Mouse (Mus musculus) CH12.LX (cell line): ENCODE results near the gene Wwtr1. TPM values are rescaled to one million over a fixed set of nuclear protein-coding genes. Genes with fewer than 3 reads are reported as not detected.

Experiments
- DNase-seq: peaks from one replicate; pipeline ENCODE4 v3.0.0-alpha.2; 2013; ENCODE audit errors: extremely low read depth
- H3K27ac ChIP-seq: 2 replicates; pipeline ENCODE4 v1.5.1; 2012; ENCODE audit warnings: low read depth, mild to moderate bottlenecking, control low read depth, moderate library complexity; ENCODE audit not compliant: insufficient read depth
- H3K27me3 ChIP-seq: replicated peaks from 2 replicates; pipeline ENCODE3; 2012; ENCODE audit warnings: inconsistent platforms
- H3K36me3 ChIP-seq, 2 experiments: replicated peaks in 1 of 2; 2 replicates each; pipeline versions ENCODE3 to v1.6.1; 2012; ENCODE audit warnings: inconsistent platforms in 1 of 2, low read length in 1 of 2, mild to moderate bottlenecking in 1 of 2, mixed read lengths in 1 of 2, moderate library complexity in 1 of 2; ENCODE audit not compliant: control insufficient read depth in 1 of 2, insufficient read depth in 1 of 2
- H3K4me1 ChIP-seq, 2 experiments: 2 replicates each; pipeline ENCODE4 v1.6.1; 2012; ENCODE audit warnings: inconsistent platforms in 1 of 2, moderate library complexity in 1 of 2; ENCODE audit not compliant: insufficient read depth in 2 of 2, control insufficient read depth in 1 of 2
- H3K4me2 ChIP-seq: 2 replicates; pipeline ENCODE4 v1.6.1; 2012; ENCODE audit warnings: low read depth, mild to moderate bottlenecking, control low read depth; ENCODE audit not compliant: poor library complexity, insufficient read depth, severe bottlenecking
- H3K4me3 ChIP-seq, 3 experiments: fragments of 150-350 bp in 1 of 3; sonication (generic) in 1 of 3; replicated peaks in 1 of 3; 2 replicates each; pipeline versions ENCODE3 to v1.5.1; 2011 to 2012; ENCODE audit warnings: low read depth in 2 of 3, low read length in 2 of 3, mild to moderate bottlenecking in 2 of 3, moderate library complexity in 2 of 3, control low read depth in 1 of 3, improper control_type of control experiment in 1 of 3, inconsistent platforms in 1 of 3, mixed read lengths in 1 of 3; ENCODE audit not compliant: poor library complexity in 1 of 3
- H3K79me2 ChIP-seq: replicated peaks from 2 replicates; pipeline ENCODE4 v1.6.1; 2012; ENCODE audit warnings: mild to moderate bottlenecking, moderate library complexity; ENCODE audit not compliant: control insufficient read depth, poor library complexity, insufficient read depth, severe bottlenecking; ENCODE audit errors: extremely low read depth
- H3K9ac ChIP-seq: 2 replicates; pipeline ENCODE4 v1.6.1; 2012; ENCODE audit warnings: low read depth, mild to moderate bottlenecking, control low read depth, moderate library complexity; ENCODE audit not compliant: insufficient read depth
- H3K9me3 ChIP-seq: replicated peaks from 2 replicates; pipeline ENCODE3; 2012; ENCODE audit warnings: low read length, inconsistent platforms, mixed read lengths
- BHLHE40 ChIP-seq: IDR thresholded peaks from 2 replicates; pipeline ENCODE4 v1.6.1; 2011; ENCODE audit warnings: mild to moderate bottlenecking, low read depth, low read length, improper control_type of control experiment
- CHD1 ChIP-seq: IDR thresholded peaks from 2 replicates; pipeline ENCODE4 v1.6.1; 2012; ENCODE audit warnings: low read depth, low read length, improper control_type of control experiment, inconsistent platforms
- E2F4 ChIP-seq: IDR thresholded peaks from 2 replicates; pipeline ENCODE4 v1.6.1; 2011; ENCODE audit warnings: low read depth, low read length, improper control_type of control experiment; ENCODE audit not compliant: insufficient replicate concordance
- EP300 ChIP-seq: IDR thresholded peaks from 2 replicates; pipeline ENCODE4 v1.6.1; 2011; ENCODE audit warnings: low read length, improper control_type of control experiment
- ETS1 ChIP-seq: conservative IDR thresholded peaks from 2 replicates; pipeline ENCODE4 v1.6.1; 2012; ENCODE audit warnings: low read depth, mild to moderate bottlenecking, inconsistent platforms, low read length, improper control_type of control experiment, moderate library complexity
- GABPA ChIP-seq: IDR thresholded peaks from 2 replicates; pipeline ENCODE4 v1.6.1; 2012; ENCODE audit warnings: low read depth, low read length, improper control_type of control experiment, inconsistent platforms; ENCODE audit not compliant: insufficient replicate concordance
- HCFC1 ChIP-seq: IDR thresholded peaks from 2 replicates; pipeline ENCODE4 v1.6.1; 2012; ENCODE audit warnings: low read depth, mild to moderate bottlenecking, inconsistent platforms, low read length, improper control_type of control experiment
- IRF4 ChIP-seq: IDR thresholded peaks from 2 replicates; pipeline ENCODE4 v1.6.1; 2014; ENCODE audit warnings: low read depth, mild to moderate bottlenecking, inconsistent platforms, low read length, improper control_type of control experiment
- JUN ChIP-seq: IDR thresholded peaks from 2 replicates; pipeline ENCODE4 v1.6.1; 2011; ENCODE audit warnings: low read depth, mild to moderate bottlenecking, low read length, improper control_type of control experiment, moderate library complexity; ENCODE audit not compliant: insufficient read depth
- JUND ChIP-seq: conservative IDR thresholded peaks from 2 replicates; pipeline ENCODE4 v1.6.1; 2011; ENCODE audit warnings: low read depth, low read length, improper control_type of control experiment
- KAT2A ChIP-seq: IDR thresholded peaks from 2 replicates; pipeline ENCODE4 v1.6.1; 2012; ENCODE audit warnings: low read length, improper control_type of control experiment, inconsistent platforms; ENCODE audit not compliant: insufficient replicate concordance
- MAFK ChIP-seq: IDR thresholded peaks from 2 replicates; pipeline ENCODE4 v1.6.1; 2011; ENCODE audit warnings: low read length, improper control_type of control experiment; ENCODE audit not compliant: insufficient replicate concordance
- MAX ChIP-seq: IDR thresholded peaks from 2 replicates; pipeline ENCODE4 v1.6.1; 2011; ENCODE audit warnings: low read length, improper control_type of control experiment
- MAZ ChIP-seq: IDR thresholded peaks from 2 replicates; pipeline ENCODE4 v1.6.1; 2012; ENCODE audit warnings: low read depth, mild to moderate bottlenecking, inconsistent platforms, low read length, improper control_type of control experiment, moderate library complexity
- MEF2A ChIP-seq: IDR thresholded peaks from 2 replicates; pipeline ENCODE4 v1.6.1; 2014; ENCODE audit warnings: low read depth, mild to moderate bottlenecking, inconsistent platforms, low read length, improper control_type of control experiment, borderline replicate concordance
- MXI1 ChIP-seq: IDR thresholded peaks from 2 replicates; pipeline ENCODE4 v1.6.1; 2011; ENCODE audit warnings: mild to moderate bottlenecking, low read depth, low read length, improper control_type of control experiment
- MYC ChIP-seq: IDR thresholded peaks from 2 replicates; pipeline ENCODE4 v1.6.1; 2011; ENCODE audit warnings: low read depth, mild to moderate bottlenecking, improper control_type of control experiment, low read length
- NELFE ChIP-seq: IDR thresholded peaks from 2 replicates; pipeline ENCODE4 v1.6.1; 2011; ENCODE audit warnings: low read depth, low read length, improper control_type of control experiment
- PAX5 ChIP-seq: IDR thresholded peaks from 2 replicates; pipeline ENCODE4 v1.6.1; 2012; ENCODE audit warnings: low read length, inconsistent platforms, mixed read lengths
- POLR2AphosphoS2 ChIP-seq: IDR thresholded peaks from 2 replicates; pipeline ENCODE4 v1.6.1; 2011; ENCODE audit warnings: low read depth, low read length, improper control_type of control experiment
- SIN3A ChIP-seq: IDR thresholded peaks from 2 replicates; pipeline ENCODE4 v1.6.1; 2012; ENCODE audit warnings: low read length, improper control_type of control experiment, inconsistent platforms
- SMC3 ChIP-seq: IDR thresholded peaks from 2 replicates; pipeline ENCODE4 v1.6.1; 2011; ENCODE audit warnings: low read depth, low read length, improper control_type of control experiment
- TBP ChIP-seq: conservative IDR thresholded peaks from 2 replicates; pipeline ENCODE4 v1.6.1; 2011; ENCODE audit warnings: low read depth, low read length, improper control_type of control experiment
- TCF12 ChIP-seq: IDR thresholded peaks from 2 replicates; pipeline ENCODE4 v1.6.1; 2014; ENCODE audit warnings: low read depth, mild to moderate bottlenecking, inconsistent platforms, low read length, improper control_type of control experiment
- UBTF ChIP-seq: IDR thresholded peaks from 2 replicates; pipeline ENCODE4 v1.6.1; 2012; ENCODE audit warnings: low read depth, mild to moderate bottlenecking, inconsistent platforms, low read length, improper control_type of control experiment, moderate library complexity
- USF1 ChIP-seq: IDR thresholded peaks from 2 replicates; pipeline ENCODE4 v1.6.1; 2014; ENCODE audit warnings: low read depth, mild to moderate bottlenecking, inconsistent platforms, low read length, improper control_type of control experiment
- ZC3H11A ChIP-seq: IDR thresholded peaks from 2 replicates; pipeline ENCODE4 v1.6.1; 2012; ENCODE audit warnings: low read depth, mild to moderate bottlenecking, inconsistent platforms, low read length, improper control_type of control experiment
- ZMIZ1 ChIP-seq: IDR thresholded peaks from 2 replicates; pipeline ENCODE4 v1.6.1; 2012; ENCODE audit warnings: low read depth, mild to moderate bottlenecking, inconsistent platforms, low read length, improper control_type of control experiment
- ZNF384 ChIP-seq: IDR thresholded peaks from 2 replicates; pipeline ENCODE4 v1.6.1; 2012; ENCODE audit warnings: low read depth, low read length, improper control_type of control experiment, inconsistent platforms
- dilution Hi-C: fragments of 300-500 bp; cut with MboI; formaldehyde crosslinking; loops from 2 replicates; pipeline ENCODE4 v1.14.3; 2020; ENCODE audit warnings: low sequenced_read_pairs; ENCODE audit not compliant: extremely low pct_unique_long_range_greater_than_20kb, extremely low pct_ligation_motif_present
- in situ Hi-C: fragments of 300-500 bp; cut with MboI; formaldehyde crosslinking; loops from 3 replicates; pipeline ENCODE4 v1.14.3; 2019; ENCODE audit warnings: low sequenced_read_pairs, low pct_ligation_motif_present, low pct_unique_long_range_greater_than_20kb, mixed read lengths
- polyA plus RNA-seq: library from polyadenylated mRNA; unstranded; fragments of >175 nt; gene quantifications from 2 replicates; pipeline ENCODE4 v1.2.1, GENCODE M21; 2012; ENCODE audit warnings: low read depth; ENCODE audit not compliant: insufficient read length
- total RNA-seq, 2 experiments: library from RNA; depleted of rRNA; stranded (reverse); fragments of 300-350 nt in 1 of 2; fragments of >200 nt in 1 of 2; gene quantifications; 2 replicates each; pipeline ENCODE4 v1.2.3; 2012 to 2014

The Wwtr1 gene
- total and polyA plus RNA-seq, 3 experiments, result 12.8 to 14.8 (median 13.5) TPM

DNA sequence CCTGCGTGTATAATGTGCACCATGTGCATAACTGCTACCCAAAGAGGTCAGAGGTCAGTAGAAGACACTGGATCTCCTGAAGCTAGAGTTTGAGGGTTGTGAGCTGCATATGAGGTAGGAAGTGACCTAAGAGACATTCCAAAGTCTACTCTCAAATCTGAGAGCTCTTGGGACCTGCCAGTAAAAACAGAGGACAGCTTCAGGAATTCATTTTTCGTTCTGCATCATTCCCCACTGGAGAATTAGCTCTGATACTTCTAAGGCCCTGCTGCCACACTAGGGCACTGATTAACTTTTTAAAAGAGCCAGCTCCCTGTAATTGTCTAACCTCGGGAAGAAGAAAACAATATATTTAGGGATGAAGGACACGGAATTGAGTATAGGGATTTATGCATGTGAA lies 53.8 kb downstream of the Wwtr1 start:
- no peaks in the 10 kb centered on the region for H3K27me3 ChIP-seq
- H3K4me1 ChIP-seq, result peaks cover 0 to 26% of the 10 kb centered on the region in 2 experiments; a peak in 2 of 4 replicates
- no peak for TF ChIP-seq MEF2A
- TF ChIP-seq JUN, result no peak
- no peak for TF ChIP-seq E2F4
- no peak for TF ChIP-seq JUND
- TF ChIP-seq POLR2AphosphoS2, result no peak
- no peak for TF ChIP-seq UBTF
- no peak for TF ChIP-seq CHD1
- no peak for TF ChIP-seq ZMIZ1
- TF ChIP-seq MXI1, result no peak
- no peak for TF ChIP-seq HCFC1
- TF ChIP-seq NELFE, result no peak
- TF ChIP-seq ZNF384, result no peak
- no peak for TF ChIP-seq MAX
- no peak for TF ChIP-seq MYC
- no peak for TF ChIP-seq USF1
- TF ChIP-seq EP300, result no peak
- TF ChIP-seq SIN3A, result no peak
- TF ChIP-seq MAZ, result no peak
- no peak for TF ChIP-seq ETS1
- no peak for DNase-seq
- no peak overlapping the region for H3K27ac ChIP-seq
- H3K9ac ChIP-seq, result no peak overlapping the region
- H3K4me2 ChIP-seq, result no peak overlapping the region
- dilution Hi-C loops, result no loop called here
- H3K9me3 ChIP-seq, result peaks cover 8% of the 10 kb centered on the region
- peaks cover 3 to 21% of the 10 kb centered on the region in 2 experiments for H3K36me3 ChIP-seq
- peaks cover 3% of the 10 kb centered on the region; the same call in 1 of the 2 replicates for H3K79me2 ChIP-seq
- in situ Hi-C loops, result no loop called here
- no peak overlapping the region for H3K4me3 ChIP-seq

DNA sequence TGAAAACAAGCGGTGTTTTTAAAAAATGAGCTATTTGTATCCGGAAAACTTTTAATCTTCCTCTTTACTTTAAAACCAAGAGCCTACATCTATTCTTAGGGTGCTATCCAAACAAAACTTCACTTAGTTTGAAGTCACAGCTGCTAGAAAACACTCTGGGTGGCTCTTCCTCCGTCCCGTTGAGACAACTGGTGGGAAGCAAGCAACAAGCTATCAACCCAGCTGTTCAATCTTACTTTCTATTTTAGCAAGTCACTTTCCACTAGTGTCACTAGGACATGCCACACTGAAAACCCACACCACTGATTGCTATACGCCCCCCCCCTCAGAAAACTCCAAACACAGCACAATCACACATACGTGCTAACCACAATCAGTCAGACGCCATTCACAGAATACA lies 55.7 kb downstream of the Wwtr1 start:
- no peak overlapping the region for H3K4me3 ChIP-seq
- H3K4me1 ChIP-seq, result peaks cover 0 to 26% of the 10 kb centered on the region in 2 experiments; a peak in 2 of 4 replicates
- peaks cover under 1 to 22% of the 10 kb centered on the region in 2 experiments for H3K36me3 ChIP-seq
- DNase-seq, result no peak
- TF ChIP-seq GABPA, result no peak
- no peak for TF ChIP-seq MEF2A
- TF ChIP-seq IRF4, result no peak
- no peak for TF ChIP-seq ZMIZ1
- no peak for TF ChIP-seq EP300
- no peak for TF ChIP-seq CHD1
- no peak for TF ChIP-seq SMC3
- TF ChIP-seq E2F4, result no peak
- no peak for TF ChIP-seq PAX5
- TF ChIP-seq TBP, result no peak
- no peak for TF ChIP-seq BHLHE40
- no peak for TF ChIP-seq TCF12
- no peak for TF ChIP-seq MAFK
- no peak for TF ChIP-seq ZC3H11A
- TF ChIP-seq MAX, result no peak
- no peak for TF ChIP-seq MXI1
- TF ChIP-seq KAT2A, result no peak
- TF ChIP-seq, all 38 proteins: peak for 0
- peaks cover 2% of the 10 kb centered on the region for H3K9me3 ChIP-seq
- H3K27ac ChIP-seq, result no peak overlapping the region
- in situ Hi-C loops (no loop called here), dilution Hi-C loops (no loop called here)
- no peaks in the 10 kb centered on the region for H3K27me3 ChIP-seq
- H3K4me2 ChIP-seq, result no peak overlapping the region
- no peak overlapping the region for H3K9ac ChIP-seq
- H3K79me2 ChIP-seq, result no peaks in the 10 kb centered on the region
